Mouse (Mus musculus): Measurements from ENCODE around the gene Sec24b. TPM values are rescaled to one million over a fixed set of nuclear protein-coding genes. Genes with fewer than 3 reads are reported as not detected.

Sec24b gene
- polyA plus RNA-seq, 1 experiment = 69.0 TPM

DNA sequence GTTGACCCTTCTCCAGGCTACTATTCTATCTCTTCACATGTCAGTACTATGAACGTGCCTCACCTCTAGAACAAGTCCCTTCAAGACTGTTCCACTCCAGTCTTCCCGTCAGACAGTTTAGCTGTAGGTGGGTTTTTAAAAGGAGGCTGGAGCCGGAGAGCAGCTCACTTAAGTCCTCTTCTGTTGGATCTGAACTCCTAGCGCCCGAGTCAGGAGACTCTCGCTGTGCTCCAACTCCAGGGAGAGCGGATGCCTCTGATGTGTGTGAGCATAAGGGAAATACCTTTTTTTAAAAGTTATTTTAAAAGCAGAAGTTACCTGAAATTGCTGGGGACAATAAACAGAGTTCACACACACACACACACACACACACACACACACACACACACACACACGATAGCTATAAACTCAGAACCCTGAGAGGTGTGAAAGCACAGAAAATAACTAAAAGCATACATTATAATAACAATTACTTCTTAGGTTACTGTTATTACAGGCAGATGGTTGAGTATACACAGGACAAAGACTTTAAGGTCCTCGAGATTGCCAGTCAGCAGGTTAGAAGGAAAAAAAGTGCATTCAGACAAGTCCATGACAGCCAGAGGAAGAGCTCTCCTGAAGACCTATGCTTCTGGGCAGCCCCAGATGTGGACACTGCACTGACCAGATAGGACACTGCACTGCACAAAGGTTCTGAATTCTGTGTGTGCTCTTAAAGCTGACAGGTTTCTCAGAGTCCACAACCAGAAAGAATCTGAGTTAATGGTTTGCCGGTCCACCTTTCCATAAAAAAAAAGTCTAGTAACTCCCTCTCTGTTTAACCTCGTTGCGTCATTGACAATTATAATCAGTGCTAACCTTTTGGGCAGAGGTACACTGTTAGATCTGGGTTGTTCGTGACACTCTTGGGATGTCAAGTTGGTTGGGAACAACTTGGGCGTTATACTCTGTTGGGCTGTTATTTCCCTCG lies 5.7 kb downstream of the Sec24b start:
- DNase-seq (ENCODE audit: extremely low spot score in 1 of 2, low spot score in 1 of 2) = no peak

DNA sequence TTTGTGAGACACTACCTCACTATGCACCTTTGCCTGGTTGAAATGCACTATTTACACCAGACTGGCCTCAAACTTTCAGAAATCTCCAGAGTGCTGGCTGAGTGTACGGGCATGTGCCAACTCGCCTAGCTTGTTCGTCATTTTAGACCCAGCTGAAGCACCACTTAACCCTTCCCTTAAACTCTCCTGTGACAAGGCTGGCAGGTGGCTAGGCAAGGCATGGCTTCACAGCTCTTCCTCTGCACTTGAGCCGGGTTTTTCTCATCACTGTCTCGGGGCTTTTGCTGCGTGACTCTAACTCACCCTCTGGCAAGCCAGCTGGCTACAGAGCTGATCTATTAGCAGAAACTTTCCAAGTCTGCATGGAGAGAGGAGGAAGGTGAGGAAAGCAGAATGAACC lies 6.8 kb downstream of the Sec24b start:
- no peak for DNase-seq (ENCODE audit: extremely low spot score in 1 of 2, low spot score in 1 of 2)

DNA sequence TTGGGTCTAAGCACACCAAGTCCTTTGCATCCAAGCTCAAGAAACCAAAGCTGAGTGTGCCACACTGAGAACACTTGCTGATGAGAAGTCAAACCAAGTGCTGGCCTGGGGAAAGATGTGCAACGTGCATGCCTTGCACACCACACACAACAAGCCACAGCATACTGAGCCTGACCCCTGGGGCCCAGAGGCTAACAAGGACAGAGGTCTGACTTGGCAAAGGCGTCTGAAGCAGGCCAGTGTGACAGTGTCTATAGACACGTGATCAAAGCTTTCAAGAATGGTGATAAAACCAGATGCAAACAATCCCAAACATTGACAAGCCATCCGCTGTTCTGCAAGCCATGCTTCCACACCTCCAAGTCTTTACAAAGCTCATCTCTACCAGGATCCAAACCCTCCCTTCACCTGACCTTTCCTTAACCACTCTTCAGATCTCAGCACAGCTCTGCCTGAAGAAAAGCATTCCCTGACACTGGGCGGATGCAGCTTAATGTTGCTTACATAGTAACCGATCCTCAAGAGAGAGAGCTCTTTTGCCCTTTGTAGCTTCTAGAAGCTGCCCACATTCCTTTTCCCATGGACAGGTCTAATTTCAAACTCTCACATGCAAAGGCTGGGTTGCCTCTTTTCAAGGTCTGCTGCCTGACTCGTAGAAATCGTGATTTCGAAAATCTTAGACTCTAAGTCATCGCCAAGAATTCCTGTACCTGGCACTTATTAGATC lies 7.8 kb downstream of the Sec24b start:
- DNase-seq (ENCODE audit: extremely low spot score in 1 of 2, low spot score in 1 of 2) = no peak

DNA sequence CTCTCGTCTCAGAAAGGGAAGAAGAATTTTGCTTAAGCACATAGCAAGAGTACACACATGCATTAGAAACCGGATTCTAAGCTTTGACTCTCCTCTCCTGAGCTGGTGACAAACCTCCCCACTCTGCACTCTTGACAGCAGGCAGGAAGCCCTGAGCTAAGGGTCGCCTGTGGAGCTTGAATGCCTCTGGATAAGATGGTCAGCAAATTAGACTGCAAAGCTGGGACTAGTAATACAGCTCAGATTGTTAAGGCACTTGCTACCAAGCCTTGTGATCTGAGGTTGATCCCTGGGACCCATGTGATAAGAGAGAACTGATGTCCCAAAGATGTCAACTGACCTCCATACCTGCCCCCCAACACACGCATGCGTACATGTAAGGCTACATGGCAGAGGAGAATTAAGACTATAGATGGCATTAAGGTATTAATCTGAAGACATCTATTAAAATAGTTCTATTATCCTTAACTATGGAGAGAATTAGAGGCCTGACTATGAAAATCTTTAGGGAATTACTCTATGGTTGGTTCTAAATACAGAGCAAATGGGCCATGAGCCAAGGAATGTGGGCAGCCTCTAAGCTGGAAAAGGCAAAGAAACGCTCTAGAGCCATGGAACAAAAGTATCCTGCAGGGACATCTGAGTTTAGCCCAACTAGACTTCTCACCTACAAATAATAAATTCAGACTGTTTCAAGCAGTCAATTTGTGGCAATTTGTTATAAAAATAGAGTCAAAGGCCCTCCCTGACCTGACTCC lies 8.6 kb downstream of the Sec24b start:
- peak in 1 of 2 experiments; percentile 73 for DNase-seq (ENCODE audit: extremely low spot score in 1 of 2, low spot score in 1 of 2)

DNA sequence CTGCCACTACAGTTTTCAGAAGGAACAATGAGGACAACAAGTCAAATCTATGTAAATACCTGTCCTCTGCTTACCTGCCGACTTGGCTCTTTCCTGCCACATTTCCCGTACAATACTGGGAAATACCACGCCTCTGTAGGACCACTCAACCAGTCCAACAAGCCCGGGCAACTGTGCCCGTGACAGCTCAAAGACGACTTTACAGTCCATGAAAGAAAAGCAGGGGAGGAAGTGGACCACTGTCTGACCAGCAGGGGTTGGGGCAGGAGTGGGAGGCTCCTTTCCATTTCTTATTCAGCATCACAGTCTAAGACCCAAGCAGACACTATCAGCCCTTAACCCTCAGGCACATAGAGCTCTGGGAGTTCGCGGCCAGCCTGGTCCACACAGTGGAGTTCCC lies 9.2 kb downstream of the Sec24b start:
- no peak for DNase-seq (ENCODE audit: extremely low spot score in 1 of 2, low spot score in 1 of 2)

DNA sequence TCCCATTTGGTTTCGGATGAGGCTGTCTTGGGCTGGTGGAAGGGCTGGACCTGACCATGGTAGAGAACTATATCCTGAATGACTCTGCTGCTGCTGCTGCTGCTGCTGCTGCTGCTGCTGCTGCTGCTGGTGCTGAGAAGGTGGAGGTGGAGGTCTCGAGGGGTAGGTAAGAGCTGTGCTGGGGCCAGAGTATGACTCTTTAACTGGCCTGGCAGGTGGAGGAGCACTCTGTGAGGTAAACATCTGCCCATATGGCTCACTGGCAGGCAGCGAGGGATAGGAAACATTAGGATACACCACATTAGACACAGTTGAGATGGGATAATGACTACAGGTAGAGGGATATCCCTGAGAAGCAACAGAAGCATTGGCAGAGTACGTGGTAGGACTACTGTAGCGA lies 20.6 kb downstream of the Sec24b start:
- no peak for DNase-seq (ENCODE audit: extremely low spot score in 1 of 2, low spot score in 1 of 2)

DNA sequence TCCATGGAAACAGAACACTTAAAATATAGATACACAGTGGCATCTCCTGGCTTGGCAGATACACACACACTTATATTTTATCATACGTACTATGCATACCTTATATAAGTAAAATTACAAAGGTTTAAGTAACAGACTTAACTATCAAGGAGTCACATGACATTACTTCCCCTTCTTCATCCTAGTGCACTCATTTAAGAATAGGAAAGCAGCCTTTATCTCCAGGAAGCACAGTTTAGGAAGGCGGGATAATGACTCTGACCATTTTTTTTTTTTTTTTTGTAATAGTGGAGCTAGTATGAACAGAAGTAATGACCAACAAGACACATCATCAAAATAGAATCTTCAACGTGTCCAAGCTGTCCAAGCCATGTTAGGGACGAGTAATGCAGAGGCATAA lies 21.3 kb downstream of the Sec24b start:
- DNase-seq (ENCODE audit: extremely low spot score in 1 of 2, low spot score in 1 of 2) = no peak

DNA sequence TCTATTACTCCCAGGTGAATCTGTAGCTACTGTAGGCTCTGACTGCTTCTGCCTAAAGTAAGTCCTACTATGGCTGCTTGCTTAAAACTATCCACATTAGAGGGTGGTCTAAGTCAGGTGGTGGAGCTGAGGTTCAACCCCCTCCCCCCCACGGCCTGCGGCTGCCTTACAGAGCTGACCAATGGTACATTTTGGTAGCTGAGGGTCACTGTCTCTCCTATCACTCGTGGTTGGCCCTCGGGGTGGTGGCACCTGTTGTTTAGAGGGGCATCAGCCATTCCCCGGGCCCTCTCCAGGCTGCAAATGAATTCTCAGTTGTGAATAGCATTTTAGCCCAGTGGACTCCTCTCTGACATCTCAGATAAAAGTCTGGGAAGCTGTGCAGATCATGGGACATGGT lies 32.6 kb downstream of the Sec24b start:
- DNase-seq (ENCODE audit: extremely low spot score in 1 of 2, low spot score in 1 of 2) = no peak

DNA sequence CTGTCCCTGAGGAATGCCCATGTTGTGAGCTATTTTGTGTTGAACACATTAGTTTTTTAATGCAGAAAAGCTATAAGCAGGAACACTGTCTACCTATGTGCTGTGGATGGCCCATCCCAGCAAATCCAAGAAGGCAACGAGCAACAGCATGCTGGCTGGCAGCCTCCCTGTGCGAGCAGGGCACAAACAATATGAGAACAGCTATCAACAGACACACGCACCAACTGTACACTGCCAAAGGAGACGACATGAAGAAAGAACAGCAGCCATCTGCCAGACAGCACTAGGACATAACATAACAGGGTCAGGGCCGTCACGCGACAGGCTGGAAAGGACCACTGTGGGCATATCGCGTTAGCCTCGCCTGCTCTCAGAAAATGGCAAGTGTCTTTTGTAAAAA lies 35.2 kb downstream of the Sec24b start:
- DNase-seq (ENCODE audit: extremely low spot score in 1 of 2, low spot score in 1 of 2) = no peak

DNA sequence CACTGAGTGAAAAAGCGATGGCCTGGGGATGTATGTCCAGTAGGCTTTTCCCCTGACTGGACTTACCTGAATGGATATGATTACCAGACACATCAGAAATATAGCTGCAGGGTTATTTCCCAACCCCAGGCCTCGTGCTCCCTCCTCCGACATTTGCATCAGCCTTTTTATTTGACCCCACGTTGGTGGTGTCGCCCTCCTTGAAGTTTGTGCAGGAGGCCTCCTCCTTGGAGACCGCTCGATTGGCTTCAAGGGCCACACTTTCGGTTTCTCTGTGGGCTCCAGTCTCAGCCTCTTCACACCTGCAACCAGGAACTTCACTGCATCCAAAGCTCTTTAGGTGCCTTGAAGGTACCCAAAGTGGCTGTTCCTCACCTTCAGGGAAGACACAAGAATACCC lies 35.8 kb downstream of the Sec24b start:
- DNase-seq (ENCODE audit: extremely low spot score in 1 of 2, low spot score in 1 of 2) = no peak

DNA sequence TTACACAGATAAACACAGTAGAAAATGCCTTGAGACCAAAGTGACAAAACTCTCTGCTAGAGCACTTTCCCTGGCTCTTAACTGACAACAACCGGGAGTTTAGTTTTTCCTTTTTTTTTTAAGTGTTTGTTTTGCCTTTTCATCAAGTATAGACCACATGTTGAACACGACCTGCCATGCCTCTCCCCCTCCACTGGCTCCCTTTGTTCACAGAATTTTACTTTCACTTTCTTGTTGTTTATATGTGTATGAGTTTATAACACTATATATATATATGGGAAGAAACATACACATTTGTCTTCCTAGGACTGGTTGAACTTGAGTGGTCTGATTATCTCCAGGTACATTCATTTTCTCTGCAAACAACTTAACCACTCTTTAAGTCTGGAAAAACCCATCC lies 48.4 kb downstream of the Sec24b start:
- DNase-seq (ENCODE audit: extremely low spot score in 1 of 2, low spot score in 1 of 2) = no peak

DNA sequence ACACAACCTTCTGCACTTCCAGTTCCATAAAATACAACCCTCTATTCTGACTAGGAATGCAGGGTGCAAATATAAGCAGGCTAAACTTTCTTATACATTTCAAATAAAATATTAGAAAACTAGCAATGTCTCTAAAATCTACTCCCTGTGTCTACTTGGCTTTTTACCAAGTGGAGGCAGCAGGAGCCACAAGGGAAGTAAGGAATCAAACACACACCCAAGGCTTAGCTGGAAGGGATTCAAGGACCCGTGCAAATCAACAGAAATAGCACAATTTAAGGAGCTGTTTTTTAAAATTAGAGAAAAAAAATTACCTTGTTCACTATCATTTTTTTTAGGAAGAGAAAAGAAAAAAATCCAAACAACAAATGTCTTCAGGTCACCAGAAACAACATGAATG lies 50.1 kb downstream of the Sec24b start:
- no peak for DNase-seq (ENCODE audit: extremely low spot score in 1 of 2, low spot score in 1 of 2)

DNA sequence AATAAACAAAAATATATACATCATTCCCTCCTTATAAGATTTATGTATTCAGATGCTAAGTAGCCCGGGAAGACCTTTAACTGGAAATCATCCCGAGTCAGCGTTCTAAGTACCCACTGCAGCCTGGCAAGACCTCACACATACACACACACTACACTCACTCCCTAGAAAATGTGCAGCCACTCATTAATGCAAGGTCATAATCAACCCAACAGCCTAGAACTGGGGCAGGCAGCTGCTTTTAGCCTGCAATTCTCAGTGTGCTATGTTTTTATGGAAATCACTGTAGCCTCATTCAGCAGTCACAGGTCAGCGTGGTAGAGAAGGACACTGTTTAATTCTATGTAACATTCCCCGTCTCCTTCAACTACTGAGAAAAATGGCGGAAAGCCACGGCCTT lies 55.2 kb downstream of the Sec24b start:
- DNase-seq (ENCODE audit: extremely low spot score in 1 of 2, low spot score in 1 of 2) = no peak

DNA sequence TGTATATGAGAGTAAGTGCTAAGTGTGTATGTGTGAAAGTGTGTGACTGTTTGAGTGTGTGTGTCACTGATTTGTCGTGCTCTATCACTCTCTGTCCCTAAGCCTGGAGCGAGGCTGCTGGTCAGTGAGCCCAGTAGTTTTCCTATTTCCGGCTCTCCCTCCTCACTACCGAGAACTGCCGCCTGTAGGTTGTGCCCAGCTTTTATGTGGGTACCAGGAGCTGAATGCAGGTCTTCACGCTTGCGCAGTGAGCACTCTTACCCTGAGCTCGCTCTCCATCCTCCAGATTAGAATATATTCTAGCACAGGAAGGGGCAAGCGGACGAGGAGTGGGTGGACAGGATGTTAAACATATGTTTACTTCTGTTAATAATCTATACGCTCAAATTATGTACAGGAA lies 60.4 kb downstream of the Sec24b start:
- no peak for DNase-seq (ENCODE audit: extremely low spot score in 1 of 2, low spot score in 1 of 2)

DNA sequence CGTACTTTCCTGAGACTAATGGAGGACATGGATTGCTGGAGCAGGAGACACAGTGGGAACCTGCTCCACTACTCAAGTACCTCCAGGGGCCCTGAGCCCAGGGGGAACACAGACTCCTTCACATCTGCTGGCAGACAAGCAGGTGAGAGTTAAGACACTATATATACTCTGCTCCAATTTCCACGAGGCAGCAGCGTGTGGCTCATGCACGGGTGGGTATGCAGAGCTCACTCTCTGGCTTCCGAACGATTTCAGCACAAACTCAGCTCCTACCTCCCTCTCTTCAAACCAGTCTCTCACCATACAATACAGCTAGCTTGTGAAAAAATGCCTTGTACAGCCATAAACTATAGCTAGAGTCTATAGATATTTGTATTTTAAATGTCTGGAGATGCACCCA lies 62.8 kb downstream of the Sec24b start:
- DNase-seq (ENCODE audit: extremely low spot score in 1 of 2, low spot score in 1 of 2) = peak in 1 of 2 experiments; percentile 37

DNA sequence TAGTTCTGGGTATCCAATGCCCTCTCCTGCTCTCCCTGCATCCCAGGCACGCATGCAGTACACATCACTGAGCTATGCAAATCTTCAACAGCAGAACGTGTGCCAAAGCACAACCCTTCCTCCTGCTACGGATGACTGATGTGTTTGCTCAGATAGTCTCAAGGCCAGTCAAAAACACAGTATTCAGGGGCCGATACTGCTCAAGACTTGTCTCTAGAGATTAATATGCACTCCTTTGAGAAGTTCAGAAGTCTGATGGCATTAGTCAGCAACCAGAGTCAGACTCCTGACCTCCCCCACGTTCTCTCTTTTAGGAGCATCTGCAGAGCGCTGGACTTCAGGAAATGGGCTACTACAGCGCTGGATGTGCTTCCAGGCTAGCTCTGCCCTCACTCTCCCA lies 63.4 kb downstream of the Sec24b start:
- DNase-seq (ENCODE audit: extremely low spot score in 1 of 2, low spot score in 1 of 2) = no peak

DNA sequence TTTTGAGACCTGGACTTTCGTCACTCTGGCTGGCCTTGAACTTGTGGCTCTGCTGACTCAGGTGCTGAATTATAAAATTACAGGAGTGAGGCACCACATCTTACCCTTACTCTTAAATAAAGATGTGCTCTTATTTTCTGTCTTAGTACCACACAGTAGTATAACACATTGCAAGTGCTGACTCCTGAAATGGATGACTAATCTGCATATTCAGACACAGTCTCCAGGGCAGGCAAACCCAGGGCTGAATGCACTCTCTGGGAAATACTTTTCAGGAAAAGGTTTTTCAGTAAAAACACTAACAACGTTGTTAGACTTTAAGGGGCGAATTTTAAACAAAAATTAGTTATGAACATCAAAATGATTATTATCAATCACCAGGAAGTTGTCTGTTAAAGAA lies 64.0 kb downstream of the Sec24b start:
- peak in 1 of 2 experiments; percentile 25 for DNase-seq (ENCODE audit: extremely low spot score in 1 of 2, low spot score in 1 of 2)

DNA sequence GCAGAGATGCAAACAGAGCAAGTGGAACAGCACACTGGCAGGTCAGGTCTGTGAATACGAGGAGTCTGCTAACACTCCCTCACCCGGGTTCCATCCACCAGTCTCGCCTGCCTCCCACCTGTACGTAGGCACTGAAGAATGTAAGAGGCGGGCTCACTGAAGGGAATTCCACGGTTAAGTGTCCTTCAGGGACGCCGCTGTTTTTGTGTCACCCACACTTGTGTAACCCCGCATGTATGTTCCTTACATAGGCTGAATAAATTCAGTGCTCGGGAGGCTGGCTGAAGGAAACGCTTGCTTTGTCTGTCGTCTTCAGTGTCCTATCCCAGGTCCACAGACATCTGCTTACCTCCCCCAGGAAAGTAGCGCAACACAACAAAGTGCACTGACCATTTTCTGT lies 74.1 kb downstream of the Sec24b start:
- no peak for DNase-seq (ENCODE audit: extremely low spot score in 1 of 2, low spot score in 1 of 2)

DNA sequence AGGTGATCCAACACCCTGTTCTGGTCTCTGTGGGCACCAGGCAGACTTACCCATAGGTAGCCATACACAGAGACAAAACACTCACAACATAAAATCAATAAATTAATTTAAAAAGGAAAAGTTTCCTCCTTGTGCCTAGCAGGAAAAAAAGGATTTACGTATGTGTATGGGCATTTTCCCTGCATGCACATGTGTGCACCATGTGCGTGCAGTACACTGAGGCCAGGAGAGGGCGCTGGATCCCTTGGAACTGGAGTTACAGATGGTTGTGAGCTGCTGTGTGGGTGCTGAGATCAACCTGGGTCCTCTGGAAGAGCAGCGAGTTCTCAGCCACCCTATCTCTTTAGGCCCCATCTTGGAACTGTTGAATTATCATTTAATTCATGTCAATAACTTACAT lies 76.0 kb downstream of the Sec24b start:
- no peak for DNase-seq (ENCODE audit: extremely low spot score in 1 of 2, low spot score in 1 of 2)

DNA sequence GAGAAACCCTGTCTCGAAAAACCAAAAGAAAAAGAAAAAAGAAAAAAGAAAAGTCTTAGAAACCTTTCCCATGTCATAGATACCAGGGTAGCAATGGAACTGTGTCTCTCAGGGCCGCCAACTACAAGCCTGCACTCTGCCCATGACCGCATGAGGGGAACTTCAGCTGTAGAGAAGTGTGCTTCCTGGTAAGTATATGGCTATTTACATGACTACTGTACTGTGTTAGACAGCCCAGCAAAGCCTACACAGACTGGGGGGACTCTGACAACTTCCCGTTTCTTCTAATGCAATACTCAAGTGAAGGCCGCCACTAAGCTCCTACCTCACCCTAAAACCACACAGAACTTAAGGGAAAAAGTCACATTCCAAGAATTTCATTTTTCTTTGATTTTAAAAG lies 76.6 kb downstream of the Sec24b start:
- DNase-seq (ENCODE audit: extremely low spot score in 1 of 2, low spot score in 1 of 2) = no peak

DNA sequence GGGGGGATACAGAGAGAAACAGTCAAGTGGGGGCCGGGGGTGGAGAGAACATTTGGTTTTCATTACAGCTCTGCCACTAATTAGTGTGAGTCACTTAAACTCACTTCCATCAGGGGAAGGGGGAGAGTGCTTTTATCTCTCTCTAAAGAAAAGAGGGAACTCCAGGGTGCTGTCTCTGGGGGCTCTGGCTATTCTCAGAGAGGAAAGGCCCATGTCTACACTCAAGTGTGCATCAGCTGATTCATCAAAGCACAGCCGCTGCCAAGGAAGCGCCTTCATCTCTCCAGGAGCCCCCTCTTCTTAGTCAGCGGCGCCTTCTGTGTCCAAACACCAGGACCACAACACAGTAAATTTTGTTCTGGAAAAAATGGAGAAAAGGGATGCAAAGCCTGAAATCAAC lies 79.1 kb downstream of the Sec24b start:
- DNase-seq (ENCODE audit: extremely low spot score in 1 of 2, low spot score in 1 of 2) = no peak

Measured in frontal cortex, adult 2 months (tissue).